Mouse (Mus musculus) lung, postnatal 14 days (tissue): ENCODE data around the gene Rnf121.
A peak's percentile ranks its signal among the peaks of the same experiment; 100 is the strongest.
"Not testable (repeated sequence)": the region's sequence is repeated elsewhere in the genome, so short reads cannot be mapped to it uniquely, and the experiment has no call there.

Source experiments
- DNase-seq: peaks from one replicate; pipeline ENCODE4 v3.0.0; 2021

Rnf121 gene

DNA sequence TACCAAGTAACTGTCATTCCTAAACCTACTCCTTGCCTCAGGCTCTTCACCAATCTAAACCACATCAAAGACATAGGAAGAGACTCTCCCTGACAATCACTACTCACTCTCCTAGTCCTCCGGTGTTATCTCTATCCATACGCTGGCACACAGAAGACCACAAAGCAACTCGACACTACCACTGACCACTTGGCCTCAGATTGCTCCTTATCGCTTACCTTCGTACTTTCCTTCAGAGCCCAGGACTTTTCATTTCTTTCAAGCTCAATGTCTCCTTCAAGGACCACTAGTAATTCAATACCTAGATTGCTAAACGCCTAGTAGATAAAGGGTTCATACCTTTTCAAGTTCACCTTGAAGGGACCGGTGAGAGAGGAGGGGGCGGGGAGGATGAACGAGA lies 1.4 kb downstream of the Rnf121 start:
- no peak for DNase-seq

DNA sequence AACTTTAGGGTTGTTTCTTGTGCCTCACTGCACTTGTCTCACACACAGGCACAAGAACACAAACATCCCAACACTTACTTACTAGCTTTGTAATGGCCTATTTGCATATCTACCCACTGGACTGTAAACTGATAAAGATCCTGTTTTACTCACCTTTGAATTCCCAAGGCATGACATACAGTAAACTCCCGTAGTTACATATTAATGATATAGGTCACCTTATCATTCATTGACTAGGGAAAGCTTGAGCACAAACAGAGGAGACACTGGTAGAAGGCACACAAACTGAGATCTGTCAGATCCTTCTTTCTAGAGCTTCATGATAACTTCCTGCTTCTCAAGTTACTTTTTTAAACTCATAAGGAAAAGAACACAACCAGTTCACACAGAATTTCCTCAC lies 3.1 kb downstream of the Rnf121 start:
- no peak for DNase-seq

- DNase-seq, result no peak
Measured at GRCm38 (mm10) chr7:102061353-102061752, 3.9 kb downstream of the Rnf121 start.

- DNase-seq, result not testable (repeated sequence)
Measured at GRCm38 (mm10) chr7:102048524-102048923, 16.7 kb downstream of the Rnf121 start.

- DNase-seq, result no peak
Measured at GRCm38 (mm10) chr7:102042314-102042713, 23.0 kb downstream of the Rnf121 start.

DNA sequence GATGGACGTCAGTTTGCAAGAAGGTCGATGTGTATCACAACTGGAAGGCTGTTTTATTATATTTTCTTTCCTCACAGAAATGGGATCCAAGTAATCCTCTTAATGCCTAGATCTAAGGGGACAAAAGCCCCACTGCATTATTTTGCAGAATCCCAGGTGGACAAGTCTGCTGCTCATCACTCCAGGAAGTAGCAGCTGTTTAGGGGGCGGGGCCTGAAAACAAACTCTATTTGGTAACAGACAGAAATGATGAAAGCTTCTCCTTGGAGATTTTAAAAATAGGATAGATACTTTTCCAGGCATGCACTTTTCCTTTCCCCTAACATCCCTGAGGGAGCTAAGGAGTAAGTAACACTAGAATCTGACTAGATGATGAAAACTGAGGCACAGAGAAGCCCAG lies 28.0 kb downstream of the Rnf121 start:
- DNase-seq, result no peak

DNA sequence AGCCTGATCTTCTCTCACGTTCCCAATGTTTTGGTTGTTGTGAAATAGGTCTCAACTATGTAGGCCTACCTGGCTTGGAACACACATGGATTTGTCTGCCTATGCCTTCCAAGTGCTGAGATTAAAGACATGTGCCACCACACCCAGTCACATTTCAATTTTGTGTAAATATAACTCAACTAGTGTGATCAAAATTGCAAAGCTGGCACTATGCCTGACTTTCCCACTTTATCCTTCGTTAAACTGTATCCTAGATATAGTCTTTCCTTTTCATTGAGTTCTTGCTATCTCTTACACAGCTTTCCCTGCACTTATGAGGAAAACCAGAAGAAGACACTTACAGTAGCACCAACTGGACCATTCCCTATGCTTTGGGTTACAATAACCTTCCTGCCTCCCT lies 29.7 kb downstream of the Rnf121 start:
- DNase-seq, result no peak

DNA sequence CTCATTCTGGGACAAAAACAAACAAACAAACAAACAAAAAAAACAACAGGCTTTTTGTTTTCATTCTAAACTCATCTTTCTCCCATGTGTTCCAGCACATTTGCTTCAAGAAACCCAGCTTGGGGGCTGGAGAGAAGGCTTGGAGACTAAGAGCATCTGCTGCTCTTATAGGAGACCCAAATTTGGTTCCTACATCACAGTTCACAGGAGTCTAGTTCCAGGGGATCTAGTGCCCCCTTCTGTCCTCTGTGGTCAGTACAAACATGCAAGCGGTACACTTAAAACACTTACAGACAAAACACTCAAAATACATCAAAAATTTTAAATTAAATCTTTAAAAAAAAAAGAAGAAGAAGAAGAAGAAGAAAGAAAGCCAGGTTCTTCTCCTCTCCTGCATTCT lies 30.4 kb downstream of the Rnf121 start:
- DNase-seq, result no peak

DNA sequence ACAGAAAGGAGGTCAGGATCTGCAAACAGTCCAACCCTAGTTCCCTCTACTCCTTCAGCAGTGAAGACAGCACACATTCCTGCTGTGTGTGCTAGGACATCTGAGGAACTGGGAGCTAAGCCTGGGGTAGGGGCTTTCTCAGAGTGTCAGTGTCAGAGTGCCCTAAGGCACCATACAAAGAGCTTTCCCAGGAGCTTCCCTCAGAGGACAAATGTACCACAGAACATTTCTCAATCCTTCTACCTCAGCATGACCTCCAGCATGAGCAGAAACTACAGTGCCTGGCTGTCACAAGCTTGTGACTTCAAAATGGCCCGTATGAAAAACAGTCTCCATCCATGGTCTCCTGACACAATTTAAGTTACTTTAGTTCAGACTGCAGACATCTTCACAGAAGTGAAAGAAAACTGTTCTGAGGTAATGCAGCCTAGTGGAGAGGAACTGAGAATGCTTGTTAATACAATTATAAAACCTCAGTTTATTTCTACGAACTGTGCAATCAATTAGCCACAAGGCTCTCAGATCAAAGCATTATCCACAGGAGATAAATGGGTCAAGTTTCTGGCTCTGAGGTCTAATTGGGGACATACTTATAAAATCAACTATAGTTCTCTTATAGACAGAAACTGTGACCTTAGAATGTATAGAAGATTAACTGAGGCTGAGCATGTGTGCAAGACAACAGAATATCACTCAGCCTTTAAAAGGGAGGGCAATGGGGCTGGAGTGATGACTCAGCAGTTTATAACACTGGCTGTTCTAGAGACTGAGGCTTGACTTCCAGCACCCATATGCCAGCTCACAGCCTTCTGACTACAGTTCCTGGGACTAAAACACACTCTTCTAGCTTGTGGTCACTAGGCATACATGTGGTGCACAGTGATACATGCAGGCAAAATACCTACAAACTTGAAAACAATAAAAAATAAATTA lies 39.8 kb downstream of the Rnf121 start:
- DNase-seq, result no peak

GRCm38 (mm10) chr7:102023821-102024220 lies 41.4 kb downstream of the Rnf121 start:
- DNase-seq, result no peak

GRCm38 (mm10) chr7:102020934-102021333 lies 44.3 kb downstream of the Rnf121 start:
- DNase-seq, result not testable (repeated sequence)

DNA sequence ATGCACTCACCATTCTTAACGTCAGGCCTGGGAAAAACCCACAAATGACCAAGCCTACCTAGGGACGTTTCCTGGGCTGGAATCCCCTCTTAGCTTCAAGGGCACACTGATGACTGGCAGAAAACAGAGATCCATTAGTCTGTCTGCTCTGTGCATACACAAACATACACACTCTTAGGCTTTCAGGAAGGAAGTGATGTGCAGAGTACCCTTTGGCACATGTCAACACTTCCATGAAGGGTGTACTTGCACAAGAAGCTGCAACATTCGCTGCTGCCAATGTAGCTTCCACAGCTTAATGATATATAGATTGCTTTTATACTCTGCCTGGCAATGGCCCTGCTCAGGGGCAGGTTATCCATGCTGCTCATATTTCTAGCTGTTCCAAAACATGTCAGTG lies 45.9 kb downstream of the Rnf121 start:
- DNase-seq, result no peak

DNA sequence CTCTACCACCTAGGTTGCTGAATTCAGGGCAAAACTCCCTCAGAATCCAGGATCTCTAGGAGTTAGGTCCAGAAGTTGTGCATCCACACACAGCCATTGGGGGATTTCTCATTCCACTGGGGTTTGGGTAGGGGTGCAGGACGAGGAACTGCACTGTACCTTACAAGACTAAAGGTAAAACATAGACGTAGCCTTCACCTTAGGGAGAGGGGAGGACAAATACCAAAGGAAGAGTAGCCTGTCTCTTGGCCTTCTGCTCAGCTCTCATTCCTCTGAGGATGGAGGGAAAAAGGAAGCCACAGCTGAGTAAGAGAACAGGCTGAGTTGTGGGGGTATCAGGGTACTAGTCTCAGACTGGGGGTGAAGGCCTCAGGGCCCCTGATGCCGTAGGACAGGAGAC lies 46.7 kb downstream of the Rnf121 start, which contains the start of gene Il18bp:
Gene Il18bp, minus strand, starts transcription at position 101 of the 400 bp plus-strand sequence.
- DNase-seq, result no peak

GRCm38 (mm10) chr7:102018034-102018433 lies 47.2 kb downstream of the Rnf121 start:
- DNase-seq, result peak; percentile 36

DNA sequence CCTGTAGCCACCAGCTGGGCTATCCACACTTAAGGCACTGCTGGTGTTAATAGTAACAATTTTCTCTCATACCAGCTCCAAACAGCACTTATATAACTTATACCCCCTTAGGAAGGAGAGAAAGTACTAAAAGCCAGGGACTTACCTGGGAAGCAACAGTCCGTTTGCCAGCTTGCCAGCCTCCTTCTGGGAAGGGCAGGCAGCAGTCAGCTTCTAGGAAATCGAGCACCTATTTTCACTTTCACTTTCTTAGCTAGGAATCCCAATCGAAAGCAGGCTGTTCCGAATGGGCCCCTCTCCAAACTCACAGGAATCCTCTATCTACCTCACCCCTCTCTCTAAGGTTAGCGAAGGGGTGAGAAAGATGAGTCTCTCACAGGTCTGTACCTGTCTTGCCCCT lies 47.8 kb downstream of the Rnf121 start:
- no peak for DNase-seq

GRCm38 (mm10) chr7:102016936-102017335 lies 48.3 kb downstream of the Rnf121 start:
- DNase-seq, result no peak

DNA sequence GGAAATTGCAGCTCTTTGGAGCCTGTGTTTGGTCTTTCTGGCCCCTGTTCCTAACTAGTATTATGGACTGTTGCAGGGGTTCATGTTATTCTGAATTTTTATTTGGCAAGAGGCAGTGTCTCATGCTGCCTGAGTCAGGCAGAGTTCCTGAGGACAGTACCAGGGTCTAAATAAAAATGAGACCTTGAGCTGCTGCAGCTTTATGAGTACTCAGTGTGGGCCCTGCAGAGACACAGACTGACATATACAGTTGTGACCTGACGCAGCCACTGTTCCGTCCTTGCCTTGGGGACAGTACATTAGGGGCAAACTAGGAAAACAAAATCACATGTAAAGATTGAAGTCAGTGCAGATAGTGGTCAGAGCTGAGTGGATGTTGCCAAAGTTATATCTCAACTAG lies 50.3 kb downstream of the Rnf121 start:
- no peak for DNase-seq

DNA sequence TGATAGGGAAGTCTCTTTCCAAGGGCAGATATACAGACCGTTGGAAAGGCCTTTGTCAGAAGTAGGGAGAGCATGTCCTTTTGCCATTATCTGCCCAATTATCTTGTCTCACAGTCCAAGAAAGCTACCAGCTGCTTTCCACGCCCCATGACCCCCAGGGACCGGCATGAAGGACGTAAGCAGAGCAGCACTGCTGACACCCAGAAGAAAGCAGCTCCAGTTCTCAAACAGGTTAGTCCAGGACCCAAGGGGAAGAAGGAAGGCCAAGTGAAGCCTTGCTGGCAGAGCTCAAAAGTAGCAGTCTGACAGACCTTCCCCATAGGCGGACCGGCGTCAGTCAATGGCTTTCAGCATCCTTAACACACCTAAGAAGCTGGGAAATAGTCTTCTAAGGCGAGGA lies 51.9 kb downstream of the Rnf121 start:
- DNase-seq, result no peak

DNA sequence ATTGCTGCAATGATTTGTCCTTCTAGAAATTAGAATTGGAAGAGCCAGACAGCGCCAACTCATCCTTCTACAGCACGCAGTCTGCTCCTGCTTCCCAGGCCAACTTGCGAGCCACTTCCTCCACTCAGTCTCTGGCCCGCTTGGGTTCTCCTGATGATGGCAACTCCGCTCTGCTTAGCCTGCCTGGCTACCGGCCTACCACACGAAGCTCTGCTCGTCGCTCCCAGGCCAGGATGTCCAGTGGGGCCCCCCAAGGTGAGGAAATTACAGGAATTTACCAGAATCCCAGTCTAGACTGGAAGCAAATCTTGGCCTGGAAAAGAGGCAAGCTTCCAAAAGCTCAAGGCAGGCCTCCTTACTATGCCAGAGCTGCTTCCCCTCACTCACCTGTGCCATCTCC lies 53.4 kb downstream of the Rnf121 start:
- DNase-seq, result no peak

DNA sequence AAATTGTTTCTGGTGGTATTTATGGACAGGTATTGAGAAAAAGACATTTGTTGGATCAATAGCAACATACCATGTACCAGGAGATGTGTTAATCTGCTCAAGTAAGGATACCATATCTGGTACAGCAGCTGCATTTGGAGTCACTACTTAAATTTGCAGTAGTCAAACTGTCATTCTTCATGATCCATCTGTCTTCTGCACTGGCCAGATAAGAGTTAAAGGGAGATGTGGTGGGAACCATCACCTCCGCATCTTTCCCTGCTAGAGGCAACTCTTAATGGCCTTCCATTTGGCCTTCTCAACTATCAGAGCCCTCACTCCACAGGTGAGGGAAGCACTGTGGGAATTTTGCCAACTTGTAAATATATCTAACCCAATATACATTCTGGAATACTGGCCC lies 58.7 kb downstream of the Rnf121 start:
- no peak for DNase-seq

DNA sequence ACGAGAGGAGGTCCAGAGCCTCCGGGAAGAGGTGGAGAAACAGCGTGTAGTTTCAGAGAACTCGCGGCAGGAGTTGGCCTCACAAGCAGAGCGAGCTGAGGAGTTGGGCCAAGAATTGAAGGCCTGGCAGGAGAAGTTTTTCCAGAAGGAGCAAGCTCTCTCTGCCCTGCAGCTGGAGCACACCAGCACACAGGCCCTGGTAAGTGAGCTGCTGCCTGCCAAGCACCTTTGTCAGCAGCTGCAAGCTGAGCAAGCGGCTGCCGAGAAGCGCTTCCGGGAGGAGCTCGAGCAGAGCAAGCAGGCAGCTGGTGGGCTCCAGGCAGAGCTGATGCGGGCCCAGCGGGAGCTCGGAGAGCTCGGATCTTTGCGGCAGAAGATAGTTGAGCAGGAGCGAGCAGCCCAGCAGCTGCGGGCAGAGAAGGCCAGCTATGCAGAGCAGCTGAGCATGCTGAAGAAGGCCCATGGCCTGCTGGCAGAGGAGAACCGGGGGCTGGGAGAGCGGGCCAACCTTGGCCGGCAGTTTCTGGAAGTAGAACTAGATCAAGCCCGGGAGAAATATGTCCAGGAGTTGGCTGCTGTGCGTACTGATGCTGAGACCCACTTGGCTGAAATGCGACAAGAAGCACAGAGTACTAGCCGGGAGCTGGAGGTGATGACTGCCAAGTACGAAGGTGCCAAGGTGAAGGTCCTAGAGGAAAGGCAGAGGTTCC lies 64.2 kb downstream of the Rnf121 start:
- peak; percentile 35 for DNase-seq

- DNase-seq, result no peak
Measured at GRCm38 (mm10) chr7:102000296-102000695, 65.0 kb downstream of the Rnf121 start.

DNA sequence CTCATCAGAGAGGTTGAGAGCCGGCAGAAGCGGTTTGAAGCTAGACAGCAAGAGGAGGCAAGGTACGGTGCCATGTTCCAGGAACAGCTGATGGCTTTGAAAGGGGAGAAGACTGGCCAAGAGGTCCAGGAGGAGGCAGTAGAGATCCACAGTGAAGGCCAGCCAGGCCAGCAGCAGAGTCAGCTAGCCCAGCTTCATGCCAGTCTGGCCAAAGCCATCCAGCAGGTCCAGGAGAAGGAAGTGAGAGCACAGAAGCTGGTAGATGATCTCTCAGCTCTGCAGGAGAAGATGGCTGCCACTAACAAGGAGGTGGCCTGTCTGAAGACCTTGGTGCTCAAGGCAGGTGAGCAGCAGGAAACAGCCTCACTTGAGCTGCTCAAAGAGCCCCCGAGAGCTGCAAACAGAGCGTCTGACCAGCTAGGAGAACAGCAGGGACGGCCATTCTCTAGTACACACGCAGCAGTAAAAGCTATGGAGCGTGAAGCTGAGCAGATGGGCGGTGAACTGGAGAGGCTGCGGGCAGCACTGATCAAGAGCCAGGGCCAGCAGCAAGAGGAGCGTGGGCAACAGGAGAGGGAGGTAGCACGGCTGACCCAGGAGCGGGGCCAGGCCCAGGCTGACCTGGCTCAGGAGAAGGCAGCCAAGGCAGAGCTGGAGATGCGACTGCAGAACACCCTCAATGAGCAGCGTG lies 65.7 kb downstream of the Rnf121 start:
- no peak for DNase-seq
